Mouse (Mus musculus) hindbrain, embryonic 14.5 days (tissue): ENCODE measurements around the gene Ndc1. TPM values are rescaled to one million over a fixed set of nuclear protein-coding genes. Genes with fewer than 3 reads are reported as not detected.

Source experiments
- ATAC-seq: fragments of 200-750 bp; cut with Nextera tagmentation; 2 replicates; pipeline ENCODE4 v1.8.0; 2017; ENCODE audit warnings: moderate number of reproducible peaks, mild to moderate bottlenecking, moderate TSS enrichment, moderate library complexity; ENCODE audit not compliant: low FRiP score
- DNase-seq: peaks from one replicate; pipeline ENCODE4 v3.0.0-alpha.2; 2015; ENCODE audit warnings: low spot score
- H3K27ac ChIP-seq: fragments of 300-500 bp; sonication (generic); 2 replicates; pipeline ENCODE4 v1.5.1; 2014; ENCODE audit warnings: mild to moderate bottlenecking, moderate library complexity
- H3K27me3 ChIP-seq: fragments of 300-500 bp; sonication (generic); 2 replicates; pipeline ENCODE4 v1.6.1; 2014; ENCODE audit warnings: mild to moderate bottlenecking, low read length, mixed read lengths; ENCODE audit not compliant: control insufficient read depth, insufficient read depth
- H3K36me3 ChIP-seq: fragments of 300-500 bp; sonication (generic); replicated peaks from 2 replicates; pipeline ENCODE4 v1.6.1; 2014; ENCODE audit not compliant: control insufficient read depth, insufficient read depth
- H3K4me1 ChIP-seq: fragments of 300-500 bp; sonication (generic); replicated peaks from 2 replicates; pipeline ENCODE4 v1.6.1; 2014; ENCODE audit warnings: antibody characterized with exemption, low read length, mixed read lengths; ENCODE audit not compliant: control insufficient read depth, insufficient read depth
- H3K4me2 ChIP-seq: fragments of 300-500 bp; sonication (generic); replicated peaks from 2 replicates; pipeline ENCODE4 v1.6.1; 2014; ENCODE audit warnings: mild to moderate bottlenecking, moderate library complexity
- H3K4me3 ChIP-seq: fragments of 300-500 bp; sonication (generic); replicated peaks from 2 replicates; pipeline ENCODE4 v1.5.1; 2014; ENCODE audit warnings: mild to moderate bottlenecking, low read length
- H3K9ac ChIP-seq: fragments of 300-500 bp; sonication (generic); 2 replicates; pipeline ENCODE4 v1.6.1; 2014
- H3K9me3 ChIP-seq: fragments of 300-500 bp; sonication (generic); 2 replicates; pipeline ENCODE4 v1.6.1; 2016; ENCODE audit warnings: low read length; ENCODE audit not compliant: control insufficient read depth
- WGBS: fragments of 180-500 bp; shearing (Covaris S2); extraction: QIAGEN DNeasy Blood & Tissue Kit; methylation state at CpG from one replicate; pipeline ENCODE4 v1.1.7; 2014; 5-methylcytosine and 5-hydroxymethylcytosine counted together
- polyA plus RNA-seq: library from polyadenylated mRNA; unstranded; fragments of >200 nt; fragmentation: Nextera tagmentation; extraction: Ambion mirVana; gene quantifications from 2 replicates; pipeline ENCODE4 v1.2.1, GENCODE M21; 2014

Ndc1 gene
- polyA plus RNA-seq, 1 experiment from 2014 or later, result 22.3 TPM

DNA sequence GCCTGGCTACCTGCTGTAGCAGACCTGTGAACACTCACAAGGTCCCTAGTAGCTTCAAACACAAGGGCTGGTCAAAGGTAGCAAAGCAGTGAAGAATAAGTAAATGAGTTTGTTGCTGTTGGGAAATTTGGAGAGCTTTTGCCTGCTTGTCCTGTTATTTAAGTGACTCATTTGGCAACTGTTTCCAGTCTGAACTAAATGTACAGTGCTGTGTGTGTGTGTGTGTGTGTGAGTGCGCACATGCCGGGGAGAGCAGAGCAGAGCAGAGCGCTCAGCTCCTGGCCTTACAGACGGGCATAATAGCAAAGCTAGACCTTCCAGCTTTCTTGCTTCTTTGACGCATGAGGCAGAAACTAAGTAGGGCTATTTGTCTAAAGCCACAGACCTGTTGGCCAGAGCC lies 65.1 kb downstream of the Ndc1 start:
- H3K4me3 ChIP-seq, result no peak overlapping the region
- 85% methylated on average over 5 of the region's 5 CpGs for WGBS
- H3K27ac ChIP-seq, result no peak overlapping the region
- H3K27me3 ChIP-seq, result peaks cover 50% of the 10 kb centered on the region
- no peak overlapping the region for H3K4me2 ChIP-seq
- DNase-seq (no peak), ATAC-seq (no peak)
- H3K9ac ChIP-seq, result no peak overlapping the region
- no peaks in the 10 kb centered on the region for H3K9me3 ChIP-seq
- H3K4me1 ChIP-seq, result peaks cover 10% of the 10 kb centered on the region
- no peaks in the 10 kb centered on the region for H3K36me3 ChIP-seq

DNA sequence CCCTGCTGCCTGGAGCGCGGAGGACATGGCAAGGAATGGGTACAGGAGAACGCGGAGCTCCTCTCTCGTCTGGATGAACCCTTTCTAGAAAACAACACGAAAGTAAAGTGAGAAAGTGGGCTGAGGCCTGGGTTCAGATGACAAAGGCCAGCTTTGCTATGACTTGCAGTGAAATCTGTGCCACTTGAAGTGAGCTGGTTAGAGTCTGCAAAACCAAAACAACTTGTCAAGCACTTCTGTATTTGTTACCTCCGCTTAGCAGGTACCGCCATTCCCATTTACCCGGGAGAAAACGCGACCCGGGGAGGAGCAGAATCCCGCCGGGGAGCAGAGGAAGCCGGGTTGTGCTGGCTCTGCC lies 66.4 kb downstream of the Ndc1 start:
- no peak for DNase-seq
- WGBS, result 9% methylated on average over 15 of the region's 15 CpGs
- Histone ChIP-seq H3K36me3 (no peaks in the 10 kb centered on the region), H3K9me3 (no peaks in the 10 kb centered on the region), H3K9ac (peak overlapping the region; percentile 70), H3K4me2 (peak overlapping the region; percentile 96), H3K4me3 (peak overlapping the region; percentile 73), H3K27ac (no peak overlapping the region), H3K4me1 (peaks cover 10% of the 10 kb centered on the region), H3K27me3 (peaks cover 61% of the 10 kb centered on the region)
- ATAC-seq, result no peak

DNA sequence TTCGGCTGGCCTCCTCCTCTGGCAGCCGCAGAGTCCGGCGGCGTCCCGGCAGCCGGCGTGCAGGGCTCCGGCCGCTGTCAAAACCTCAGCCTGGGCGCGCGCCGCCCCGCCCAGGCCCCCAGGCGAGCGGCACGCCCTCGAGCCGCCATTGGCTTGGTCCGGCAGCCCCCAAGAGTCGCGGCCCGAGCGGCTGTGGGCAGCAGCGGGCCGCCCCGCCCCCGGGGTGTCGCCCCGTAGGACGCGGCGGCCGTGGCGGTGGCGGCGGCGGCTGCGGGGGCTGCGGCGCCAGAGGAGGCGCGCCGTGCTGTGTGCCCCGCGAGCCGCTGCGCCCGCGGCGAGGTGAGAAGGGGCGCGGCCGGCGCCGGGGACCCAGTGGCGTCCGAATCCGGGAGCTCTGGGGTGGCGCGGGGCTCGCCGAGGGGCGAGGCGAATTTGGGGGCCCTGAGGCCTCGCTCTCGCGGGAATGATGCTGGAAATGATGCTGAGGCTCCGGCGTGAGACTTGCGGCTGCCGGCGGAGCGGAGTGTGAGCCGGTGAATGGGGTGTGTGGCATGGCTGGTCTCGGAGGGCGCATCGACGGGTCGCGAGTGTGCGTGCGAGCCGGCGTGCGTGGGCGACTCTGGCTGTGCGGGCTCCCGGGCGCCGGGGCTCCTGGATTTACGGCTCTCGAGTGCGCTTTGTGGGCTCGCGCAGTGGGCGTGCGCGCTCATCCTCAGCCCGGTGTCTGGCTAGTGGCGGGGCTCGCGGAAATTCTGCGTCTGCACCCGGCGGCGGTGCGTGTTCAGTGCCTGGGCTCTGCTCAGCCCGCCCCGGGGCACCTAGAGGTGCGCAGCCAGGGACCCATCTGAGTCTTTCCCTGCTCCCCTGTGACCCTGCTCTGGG lies 67.0 kb downstream of the Ndc1 start, which contains the start of gene Glis1:
TSS of gene Glis1 (plus strand) at position 236 of the 882 bp plus-strand sequence.
- DNase-seq (peak; percentile 55), ATAC-seq (peak; percentile 77)
- H3K36me3 ChIP-seq, result no peaks in the 10 kb centered on the region
- H3K4me1 ChIP-seq, result peaks cover 10% of the 10 kb centered on the region
- under 1% methylated on average over 104 of the region's 112 CpGs for WGBS
- peak within 1 kb of the TSS; percentile 70 for H3K9ac ChIP-seq
- no peaks in the 10 kb centered on the region for H3K9me3 ChIP-seq
- H3K27ac ChIP-seq, result no peak within 1 kb of the TSS
- H3K4me3 ChIP-seq, result peak within 1 kb of the TSS; percentile 73
- H3K27me3 ChIP-seq, result peaks cover 67% of the 10 kb centered on the region
- H3K4me2 ChIP-seq, result peak within 1 kb of the TSS; percentile 96

DNA sequence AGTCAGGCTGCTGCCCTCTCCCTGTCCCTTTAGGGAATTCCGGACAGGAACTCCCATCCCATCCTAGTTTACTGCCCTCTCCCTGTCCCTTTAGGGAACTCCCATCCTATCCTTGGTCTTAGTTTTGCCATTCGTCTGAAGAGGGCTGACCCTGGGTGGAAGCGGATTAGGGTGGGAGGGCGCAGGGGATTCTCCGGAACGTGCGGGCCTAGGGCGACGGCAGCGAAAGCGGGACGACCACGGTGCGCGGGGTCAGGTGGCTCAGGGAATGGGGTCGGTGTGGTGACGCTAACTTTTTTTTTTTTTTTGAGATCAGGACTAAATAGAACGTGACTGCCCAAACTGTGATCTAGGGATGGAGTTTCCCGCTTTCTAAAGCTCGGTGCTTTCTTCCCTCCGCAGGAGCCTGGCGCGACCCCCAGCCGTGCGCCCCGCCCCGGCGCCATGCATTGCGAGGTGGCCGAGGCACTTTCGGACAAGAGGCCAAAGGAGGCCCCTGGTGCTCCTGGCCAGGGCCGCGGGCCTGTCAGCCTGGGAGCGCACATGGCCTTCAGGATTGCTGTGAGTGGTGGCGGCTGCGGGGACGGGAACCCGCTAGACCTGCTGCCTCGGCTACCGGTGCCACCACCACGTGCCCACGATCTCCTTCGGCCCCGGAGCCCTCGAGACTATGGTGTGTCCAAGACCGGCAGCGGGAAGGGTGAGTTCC lies 67.8 kb downstream of the Ndc1 start:
- Histone ChIP-seq H3K27ac (no peak overlapping the region), H3K36me3 (no peaks in the 10 kb centered on the region), H3K9me3 (no peaks in the 10 kb centered on the region), H3K4me3 (peak overlapping the region; percentile 73), H3K9ac (peak overlapping the region; percentile 70), H3K4me2 (peak overlapping the region; percentile 96), H3K27me3 (peaks cover 67% of the 10 kb centered on the region), H3K4me1 (peaks cover 10% of the 10 kb centered on the region)
- WGBS, result 2% methylated on average over 47 of the region's 47 CpGs
- DNase-seq (no peak), ATAC-seq (0 out of 2 replicates have a peak, but pooled peaks have one; percentile 8)

DNA sequence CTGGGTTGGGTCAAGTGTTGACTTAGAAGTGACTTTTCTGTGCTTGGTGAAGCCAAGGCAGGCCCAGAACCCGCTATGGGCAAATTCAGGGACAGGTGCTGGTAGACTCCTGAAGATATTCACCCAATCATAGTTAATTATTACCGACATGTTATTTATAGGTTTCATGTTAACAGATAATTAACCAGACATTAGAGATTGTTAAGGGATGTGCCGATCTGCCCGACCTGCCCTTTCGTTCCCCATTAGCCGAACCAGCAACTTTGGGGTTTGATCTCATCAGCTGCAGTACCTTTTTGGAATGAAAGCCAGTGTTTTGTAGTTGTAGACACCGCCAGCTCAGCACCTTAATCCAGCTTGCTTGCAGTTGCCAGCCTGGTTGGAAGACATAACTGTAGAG lies 68.9 kb downstream of the Ndc1 start:
- Histone ChIP-seq H3K27me3 (peaks cover 76% of the 10 kb centered on the region), H3K4me2 (no peak overlapping the region), H3K9me3 (no peaks in the 10 kb centered on the region), H3K4me3 (peak overlapping the region; percentile 73; the same call in 1 of the 2 replicates), H3K27ac (no peak overlapping the region), H3K4me1 (peaks cover 10% of the 10 kb centered on the region), H3K9ac (no peak overlapping the region), H3K36me3 (no peaks in the 10 kb centered on the region)
- ATAC-seq (no peak), DNase-seq (no peak)
- WGBS, result 87% methylated on average over 7 of the region's 7 CpGs

DNA sequence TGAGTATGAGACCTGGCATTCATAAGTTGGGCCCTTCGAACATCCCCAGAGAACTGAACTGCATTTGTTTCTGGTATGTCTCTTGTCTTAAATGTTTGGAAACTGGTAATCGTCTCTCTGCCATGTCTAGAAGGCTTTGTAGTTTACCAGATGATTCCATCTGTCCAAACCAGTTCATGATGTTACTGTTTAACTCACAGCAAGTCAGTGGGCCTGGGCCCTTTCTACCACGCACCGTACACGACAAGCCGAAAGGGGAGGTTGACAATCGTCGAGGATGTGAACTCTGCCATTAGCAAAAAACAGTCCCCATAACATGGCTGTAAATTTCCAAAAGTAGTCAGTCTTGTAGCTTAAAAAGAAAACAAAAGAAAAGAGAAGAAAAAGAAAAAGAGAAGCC lies 71.2 kb downstream of the Ndc1 start:
- Histone ChIP-seq H3K9me3 (no peaks in the 10 kb centered on the region), H3K4me2 (no peak overlapping the region), H3K27me3 (peaks cover 68% of the 10 kb centered on the region), H3K36me3 (no peaks in the 10 kb centered on the region), H3K9ac (no peak overlapping the region), H3K27ac (no peak overlapping the region), H3K4me3 (no peak overlapping the region), H3K4me1 (peaks cover 13% of the 10 kb centered on the region)
- WGBS, result 89% methylated on average over 8 of the region's 8 CpGs
- ATAC-seq (no peak), DNase-seq (no peak)

DNA sequence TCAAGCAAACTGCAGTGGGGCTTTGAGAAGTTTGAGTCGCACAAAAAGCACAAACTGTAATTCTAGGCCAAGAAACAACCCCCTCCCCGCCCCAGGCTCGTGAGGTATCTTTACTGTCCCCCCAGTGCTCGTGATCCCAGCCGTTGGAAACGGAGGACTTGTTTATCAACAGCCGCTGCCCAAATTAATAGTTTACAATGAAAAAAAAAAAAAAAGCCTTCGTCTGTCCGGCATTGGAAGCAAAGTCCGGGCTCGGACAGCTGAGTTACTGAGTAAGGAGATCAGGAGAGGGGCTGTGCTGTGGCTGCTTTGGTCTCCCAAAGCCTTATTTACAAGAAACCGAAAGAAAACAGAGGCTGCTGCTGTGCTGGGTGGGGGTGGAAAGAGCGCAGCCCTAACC lies 72.7 kb downstream of the Ndc1 start:
- Histone ChIP-seq H3K4me2 (peak overlapping the region; percentile 20), H3K4me3 (no peak overlapping the region), H3K36me3 (no peaks in the 10 kb centered on the region), H3K9me3 (no peaks in the 10 kb centered on the region), H3K4me1 (peaks cover 10% of the 10 kb centered on the region), H3K9ac (no peak overlapping the region), H3K27me3 (peaks cover 55% of the 10 kb centered on the region), H3K27ac (no peak overlapping the region)
- DNase-seq (no peak), ATAC-seq (no peak)
- 27% methylated on average over 13 of the region's 13 CpGs for WGBS

DNA sequence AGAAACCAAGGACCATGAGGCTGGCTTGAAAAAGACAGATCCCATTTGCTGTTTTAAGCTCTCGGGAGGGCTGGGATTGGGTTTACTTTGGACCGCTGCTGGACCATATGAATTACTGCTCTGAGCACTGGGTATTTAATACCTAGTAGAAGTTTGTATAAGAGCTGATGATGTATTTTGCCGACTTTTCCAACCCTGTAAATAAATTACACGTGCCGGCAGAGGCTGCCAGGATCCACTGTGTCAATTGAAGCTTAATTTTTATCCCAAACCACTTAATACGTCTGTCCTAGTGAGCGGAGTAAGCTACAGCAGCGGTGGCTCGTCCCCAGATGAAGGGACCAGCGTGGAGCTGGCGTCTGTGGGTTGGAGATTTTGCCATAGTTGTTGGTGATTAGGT lies 74.7 kb downstream of the Ndc1 start:
- peaks cover 36% of the 10 kb centered on the region for H3K27me3 ChIP-seq
- H3K4me3 ChIP-seq, result no peak overlapping the region
- H3K9me3 ChIP-seq, result no peaks in the 10 kb centered on the region
- no peak overlapping the region for H3K4me2 ChIP-seq
- WGBS, result 70% methylated on average over 11 of the region's 11 CpGs
- no peak overlapping the region for H3K9ac ChIP-seq
- no peak overlapping the region for H3K27ac ChIP-seq
- ATAC-seq, result no peak
- no peak for DNase-seq
- H3K36me3 ChIP-seq, result no peaks in the 10 kb centered on the region
- 0 out of 2 replicates have a peak, but pooled peaks cover 4% of the 10 kb centered on the region for H3K4me1 ChIP-seq

DNA sequence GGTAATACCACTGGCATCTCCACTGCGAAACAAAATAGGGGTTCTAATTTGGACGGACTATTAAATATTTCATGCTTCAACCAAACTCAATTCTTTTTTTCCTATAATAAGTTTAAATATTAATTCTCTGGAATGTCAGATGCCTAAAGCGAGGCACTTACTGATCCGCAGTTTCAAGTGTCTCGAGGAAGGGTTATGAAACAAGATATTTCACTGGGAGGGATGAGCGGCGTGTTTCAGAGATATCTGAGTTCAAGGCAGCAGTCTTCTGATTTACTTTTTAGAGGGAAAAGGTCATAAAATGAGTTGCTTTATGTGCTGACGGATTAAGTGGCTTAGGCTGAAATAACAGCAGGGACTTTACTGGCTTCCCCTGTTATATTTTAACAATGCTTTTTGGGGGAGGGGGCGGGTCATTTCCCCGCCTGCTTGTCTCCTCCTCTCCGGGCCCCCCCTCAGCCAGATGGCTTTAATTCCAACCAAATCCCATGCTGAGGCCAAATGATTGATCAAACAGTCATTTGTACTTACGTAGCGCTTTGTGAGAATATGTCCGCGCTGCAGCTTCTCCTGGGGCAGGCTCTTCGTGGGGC lies 75.4 kb downstream of the Ndc1 start:
- Histone ChIP-seq H3K4me1 (0 out of 2 replicates have a peak, but pooled peaks cover 4% of the 10 kb centered on the region), H3K4me2 (no peak overlapping the region), H3K9me3 (no peaks in the 10 kb centered on the region), H3K36me3 (no peaks in the 10 kb centered on the region), H3K27me3 (peaks cover 29% of the 10 kb centered on the region), H3K9ac (no peak overlapping the region), H3K4me3 (no peak overlapping the region), H3K27ac (no peak overlapping the region)
- ATAC-seq (no peak), DNase-seq (no peak)
- 41% methylated on average over 16 of the region's 16 CpGs for WGBS
